Mouse (Mus musculus): ENCODE measurements around the gene Erp27. TPM values are rescaled to one million over a fixed set of nuclear protein-coding genes. Genes with fewer than 3 reads are reported as not detected.

The Erp27 gene
- polyA plus RNA-seq, 1 experiment from 2014 or later: not detected

DNA sequence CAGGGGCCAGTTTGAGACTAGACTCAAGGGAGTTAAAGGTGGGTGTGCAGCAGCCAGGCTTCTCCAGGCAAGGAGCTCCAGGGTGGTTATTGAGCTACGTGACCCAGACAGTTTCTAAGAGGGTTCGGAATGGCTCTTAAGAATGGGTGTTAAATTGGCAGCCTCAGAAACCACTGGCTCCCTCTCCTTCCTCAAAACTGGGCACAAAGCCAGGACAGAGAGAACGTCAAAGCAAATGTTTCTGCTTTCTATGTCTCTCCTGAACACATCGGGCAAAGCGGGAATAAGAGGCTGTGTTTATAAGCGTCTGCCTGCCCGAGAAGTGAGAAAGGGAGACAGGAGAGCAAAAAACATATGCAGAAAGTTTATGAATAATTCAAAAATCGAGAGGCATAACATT lies 47.4 kb downstream of the Erp27 start:
- H3K4me2 ChIP-seq (replicated peaks): no peak overlapping the region; the same call in 1 of the 2 replicates
- WGBS: 59% methylated on average over 8 of the region's 8 CpGs

DNA sequence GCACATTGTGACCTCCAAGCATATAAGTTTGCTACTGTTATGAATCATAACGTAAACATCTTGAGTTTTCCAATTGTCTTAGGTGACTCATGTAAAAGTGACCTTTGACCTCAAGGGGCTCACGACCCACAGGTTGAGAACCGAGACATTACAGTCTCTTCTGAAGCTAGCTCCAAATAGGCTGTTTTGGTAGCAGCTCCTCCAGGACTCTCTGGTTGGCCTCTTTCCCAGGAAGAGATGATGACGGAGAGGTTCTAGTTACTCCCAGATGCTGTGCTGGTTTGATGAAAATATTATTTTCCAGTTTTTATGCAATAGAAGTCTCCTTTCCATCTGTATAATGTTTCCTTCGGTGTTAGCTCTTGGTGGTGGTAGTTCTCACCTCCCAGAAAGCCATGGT lies 53.1 kb downstream of the Erp27 start:
- no peaks in the 10 kb centered on the region for H3K36me3 ChIP-seq
- H3K27ac ChIP-seq: no peak overlapping the region
- H3K27me3 ChIP-seq: no peaks in the 10 kb centered on the region
- no peak overlapping the region for H3K9ac ChIP-seq
- no peaks in the 10 kb centered on the region for H3K9me3 ChIP-seq (replicated peaks)
- H3K4me3 ChIP-seq: no peak overlapping the region
- 76% methylated on average over 5 of the region's 5 CpGs for WGBS
- H3K4me2 ChIP-seq (replicated peaks): no peak overlapping the region
- no peaks in the 10 kb centered on the region for H3K4me1 ChIP-seq
- no peak for ATAC-seq (ENCODE audit: low FRiP score)

More for the DNA sequence above, 47.4 kb downstream of the Erp27 start:
- Histone ChIP-seq H3K4me3 (no peak overlapping the region), H3K36me3 (no peaks in the 10 kb centered on the region), H3K9me3 (replicated peaks) (no peaks in the 10 kb centered on the region), H3K4me1 (no peaks in the 10 kb centered on the region), H3K9ac (no peak overlapping the region), H3K27ac (no peak overlapping the region), H3K27me3 (no peaks in the 10 kb centered on the region)
- ATAC-seq (ENCODE audit: low FRiP score): no peak

DNA sequence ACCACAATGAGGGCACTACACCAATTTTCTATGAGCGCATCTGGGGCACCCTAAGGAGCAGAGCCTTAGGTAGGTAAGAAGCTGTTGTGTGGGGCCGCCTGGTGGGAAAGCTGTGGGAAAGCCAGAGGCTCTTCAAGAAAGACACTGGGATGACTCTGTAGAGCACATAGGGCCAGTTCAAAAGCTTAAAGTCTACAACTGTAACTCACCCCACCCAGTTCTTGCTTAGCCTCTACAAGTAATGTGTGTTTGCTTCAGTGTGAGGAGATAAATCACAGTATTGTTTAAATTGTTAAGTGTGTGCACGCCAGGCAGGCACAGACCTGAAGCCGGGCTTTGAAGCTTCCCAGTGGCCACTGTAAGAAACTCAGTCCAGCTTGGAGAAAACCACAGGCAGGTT lies 55.8 kb downstream of the Erp27 start:
- Histone ChIP-seq H3K4me3 (no peak overlapping the region), H3K9ac (no peak overlapping the region), H3K36me3 (no peaks in the 10 kb centered on the region), H3K4me1 (no peaks in the 10 kb centered on the region), H3K4me2 (replicated peaks) (no peak overlapping the region), H3K27me3 (no peaks in the 10 kb centered on the region), H3K27ac (no peak overlapping the region), H3K9me3 (replicated peaks) (no peaks in the 10 kb centered on the region)
- no peak for ATAC-seq (ENCODE audit: low FRiP score)
- 81% methylated on average over 4 of the region's 4 CpGs for WGBS

DNA sequence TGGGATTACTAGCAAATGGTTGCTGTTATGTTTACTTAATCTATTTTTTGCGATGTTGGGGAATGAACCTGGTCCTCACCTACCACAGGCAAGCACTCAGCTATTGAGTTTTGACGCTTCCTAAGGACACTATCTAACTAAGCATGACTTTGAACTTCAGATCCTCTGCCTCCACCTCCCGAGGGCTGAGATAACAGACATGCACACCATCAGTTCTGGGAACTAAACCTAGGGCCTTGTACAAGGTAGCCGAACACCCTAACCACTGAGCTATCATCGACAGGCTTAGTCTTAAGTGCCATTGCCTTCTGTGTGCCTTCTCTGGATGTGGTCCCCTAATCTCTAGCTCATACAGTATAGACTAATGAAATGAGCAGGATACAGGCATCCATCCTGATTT lies 56.6 kb downstream of the Erp27 start:
- no peak overlapping the region for H3K4me3 ChIP-seq
- no peak overlapping the region for H3K4me2 ChIP-seq (replicated peaks)
- 92% methylated on average over 5 of the region's 5 CpGs for WGBS

DNA sequence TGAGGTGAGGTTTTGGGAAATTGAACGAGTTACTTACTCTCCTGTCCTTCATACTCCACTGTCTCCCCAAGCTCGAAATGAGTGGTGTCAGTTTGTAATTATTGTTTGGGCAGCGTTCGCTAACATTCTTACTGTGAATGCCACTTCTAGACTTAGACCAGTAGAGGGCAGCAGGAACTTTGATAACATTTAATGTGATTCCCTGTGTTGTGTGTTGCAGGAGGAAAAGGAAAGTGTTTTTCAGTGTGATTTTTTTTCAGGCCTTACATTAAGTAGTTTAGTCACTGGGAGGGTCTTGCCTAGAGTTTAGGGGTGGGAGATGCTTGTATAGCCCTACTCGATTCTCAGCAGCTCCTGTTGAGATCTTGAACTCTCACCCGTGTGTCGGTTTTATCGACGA lies 61.0 kb downstream of the Erp27 start:
- no peak overlapping the region for H3K9ac ChIP-seq
- no peak for ATAC-seq (ENCODE audit: low FRiP score)

More for the DNA sequence above, 56.6 kb downstream of the Erp27 start:
- ATAC-seq (ENCODE audit: low FRiP score): no peak
- H3K9me3 ChIP-seq (replicated peaks): no peaks in the 10 kb centered on the region
- H3K9ac ChIP-seq: no peak overlapping the region
- H3K27me3 ChIP-seq: no peaks in the 10 kb centered on the region
- no peaks in the 10 kb centered on the region for H3K36me3 ChIP-seq
- no peaks in the 10 kb centered on the region for H3K4me1 ChIP-seq
- no peak overlapping the region for H3K27ac ChIP-seq

DNA sequence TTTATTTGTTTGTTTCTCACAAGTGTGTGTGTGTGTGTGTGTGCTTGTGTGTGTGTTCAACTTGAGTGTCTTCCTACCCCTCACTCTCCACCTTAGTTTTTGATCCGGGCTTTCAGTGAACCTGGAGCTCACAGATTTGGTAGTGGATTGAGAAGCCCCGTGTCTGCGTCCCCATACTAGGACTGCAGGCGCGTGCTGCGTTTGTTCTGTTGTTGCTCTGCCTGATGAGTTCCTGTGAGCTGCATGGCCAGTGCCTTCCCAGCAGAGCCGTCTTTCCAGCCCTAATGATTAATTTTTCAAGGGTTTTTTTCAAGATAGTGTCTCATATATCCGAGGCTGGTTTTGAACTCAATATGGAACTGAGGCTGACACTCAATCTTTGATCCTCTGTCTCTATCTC lies 63.6 kb downstream of the Erp27 start:
- no peak for ATAC-seq (ENCODE audit: low FRiP score)
- Histone ChIP-seq H3K4me1 (no peaks in the 10 kb centered on the region), H3K4me2 (replicated peaks) (no peak overlapping the region), H3K27ac (no peak overlapping the region), H3K9me3 (replicated peaks) (no peaks in the 10 kb centered on the region), H3K4me3 (no peak overlapping the region), H3K9ac (no peak overlapping the region), H3K27me3 (no peaks in the 10 kb centered on the region), H3K36me3 (no peaks in the 10 kb centered on the region)
- 83% methylated on average over 8 of the region's 8 CpGs for WGBS

More for the DNA sequence above, 61.0 kb downstream of the Erp27 start:
- Histone ChIP-seq H3K27ac (no peak overlapping the region), H3K9me3 (replicated peaks) (no peaks in the 10 kb centered on the region), H3K4me3 (no peak overlapping the region), H3K4me2 (replicated peaks) (no peak overlapping the region), H3K36me3 (no peaks in the 10 kb centered on the region), H3K4me1 (no peaks in the 10 kb centered on the region), H3K27me3 (no peaks in the 10 kb centered on the region)
- WGBS: 54% methylated on average over 9 of the region's 9 CpGs

DNA sequence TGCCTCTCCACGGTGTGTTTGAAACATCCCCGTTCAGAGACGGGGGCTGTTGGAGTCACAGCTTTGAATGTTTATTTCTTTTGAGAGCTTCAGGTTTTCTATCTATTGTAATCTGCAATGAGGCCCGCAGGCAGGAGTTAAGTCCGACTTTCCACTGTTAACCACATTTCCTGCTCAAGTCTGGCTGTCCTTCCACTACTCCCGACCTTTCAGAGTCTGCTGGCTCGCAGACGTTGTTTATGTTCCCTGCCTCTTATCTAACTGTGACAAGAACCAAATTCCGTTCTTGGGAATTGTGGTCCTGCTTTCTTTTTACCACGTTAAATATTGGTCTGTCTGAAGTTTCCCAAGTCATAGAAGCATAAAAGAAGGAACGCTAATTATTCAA lies 64.1 kb downstream of the Erp27 start:
- H3K27ac ChIP-seq: no peak overlapping the region
- WGBS: 65% methylated on average over 11 of the region's 11 CpGs
- no peak overlapping the region for H3K4me2 ChIP-seq (replicated peaks)
- no peaks in the 10 kb centered on the region for H3K36me3 ChIP-seq
- no peaks in the 10 kb centered on the region for H3K9me3 ChIP-seq (replicated peaks)
- H3K4me3 ChIP-seq: no peak overlapping the region
- no peak overlapping the region for H3K9ac ChIP-seq
- H3K4me1 ChIP-seq: 0 out of 2 replicates have a peak, but pooled peaks cover 1% of the 10 kb centered on the region
- H3K27me3 ChIP-seq: no peaks in the 10 kb centered on the region
- no peak for ATAC-seq (ENCODE audit: low FRiP score)

Other genes starting within 250 kb of the Erp27 start
- gene Gucy2c, start 140.4 kb downstream of the Erp27 start, polyA plus RNA-seq (2016; fragmentation: Nextera tagmentation; extraction: Ambion mirVana): 0.05 and 0.10 TPM in 2 replicates
- gene Hist4h4, start 117.8 kb downstream of the Erp27 start, polyA plus RNA-seq (2016; fragmentation: Nextera tagmentation; extraction: Ambion mirVana): 0.51 and 0.72 TPM in 2 replicates
- gene H2afj, start 113.9 kb downstream of the Erp27 start, polyA plus RNA-seq (2016; fragmentation: Nextera tagmentation; extraction: Ambion mirVana): 115 and 121 TPM in 2 replicates
- gene BC049715, start 94.6 kb downstream of the Erp27 start, polyA plus RNA-seq (2016; fragmentation: Nextera tagmentation; extraction: Ambion mirVana): 1.3 and 2.5 TPM in 2 replicates
- 112 and 123 TPM in 2 replicates for gene Wbp11, start 93.9 kb downstream of the Erp27 start, polyA plus RNA-seq (2016; fragmentation: Nextera tagmentation; extraction: Ambion mirVana)
- 0.49 and 1.1 TPM in 2 replicates for gene Smco3, start 86.7 kb downstream of the Erp27 start, polyA plus RNA-seq (2016; fragmentation: Nextera tagmentation; extraction: Ambion mirVana)
- gene Art4, start 64.4 kb downstream of the Erp27 start, polyA plus RNA-seq (2016; fragmentation: Nextera tagmentation; extraction: Ambion mirVana): 0.47 and 0.75 TPM in 2 replicates
- gene Mgp, start 46.4 kb downstream of the Erp27 start, polyA plus RNA-seq (2016; fragmentation: Nextera tagmentation; extraction: Ambion mirVana): 16.6 and 35.9 TPM in 2 replicates
- not detected in 2 replicates for gene Pde6h, start 1.7 kb upstream of the Erp27 start, polyA plus RNA-seq (2016; fragmentation: Nextera tagmentation; extraction: Ambion mirVana)
- 27.7 and 29.0 TPM in 2 replicates for gene Arhgdib, start 19.7 kb upstream of the Erp27 start, polyA plus RNA-seq (2016; fragmentation: Nextera tagmentation; extraction: Ambion mirVana)
- 3.0 and 4.1 TPM in 2 replicates for gene Rerg, start 248.3 kb upstream of the Erp27 start, polyA plus RNA-seq (2016; fragmentation: Nextera tagmentation; extraction: Ambion mirVana)